Mouse (Mus musculus): ENCODE measurements around the gene Babam1. TPM values are rescaled to one million over a fixed set of nuclear protein-coding genes. Genes with fewer than 3 reads are reported as not detected.
A peak's percentile ranks its signal among the peaks of the same experiment; 100 is the strongest.
"Not testable (repeated sequence)": the region's sequence is repeated elsewhere in the genome, so short reads cannot be mapped to it uniquely, and the experiment has no call there.

Gene Babam1
- polyA plus RNA-seq, 1 experiment from 2014 or later = 97.8 TPM

DNA sequence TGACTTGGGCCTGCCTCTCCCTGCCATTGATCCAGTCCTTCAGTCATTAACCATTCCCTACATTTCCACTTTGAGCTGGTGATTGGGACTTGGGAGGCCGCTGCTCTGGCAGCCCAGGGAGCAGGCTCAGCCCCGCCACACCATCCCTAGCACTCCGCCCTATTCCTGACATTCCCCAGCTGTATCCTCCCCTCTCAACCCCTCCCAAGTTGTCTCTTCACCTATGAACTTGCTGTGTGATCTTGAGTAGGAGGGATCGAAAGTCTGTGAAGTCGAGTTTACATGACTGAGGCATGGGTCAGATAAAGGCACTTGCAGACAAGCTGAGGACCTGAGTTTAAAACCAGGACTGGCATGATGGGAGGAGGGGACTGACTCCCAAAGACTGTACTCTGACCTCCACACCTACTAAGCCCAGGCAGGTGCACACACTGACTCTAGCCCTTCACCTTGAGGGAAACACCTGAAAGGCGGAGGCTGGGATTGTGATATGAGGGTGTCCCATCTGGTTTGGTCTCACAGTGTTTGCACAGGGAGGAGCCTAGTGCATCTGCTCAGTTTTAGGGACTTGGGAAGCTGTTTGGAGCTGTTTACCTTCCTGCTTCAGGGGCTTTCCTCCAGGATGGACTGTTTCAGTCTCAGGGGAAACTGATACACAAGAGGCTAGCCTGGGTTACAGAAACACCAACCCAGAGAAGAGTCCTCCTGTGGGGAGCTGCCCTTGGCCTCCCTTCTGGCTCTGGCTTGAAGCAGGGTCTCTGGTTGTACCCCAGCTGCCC is 6.6 kb downstream of the Babam1 start:
- no peak overlapping the region for H3K4me3 ChIP-seq (replicated peaks)
- ATAC-seq = peak; percentile 67
- WGBS = 53% methylated on average over 6 of the region's 6 CpGs
- peak overlapping the region; percentile 66 for H3K27ac ChIP-seq
- H3K27me3 ChIP-seq (replicated peaks) = no peaks in the 10 kb centered on the region
- H3K4me1 ChIP-seq (replicated peaks) = peaks cover 34% of the 10 kb centered on the region
- H3K36me3 ChIP-seq = peaks cover 21% of the 10 kb centered on the region
- no peaks in the 10 kb centered on the region for H3K9me3 ChIP-seq
- no peak overlapping the region for H3K9ac ChIP-seq
- no peak overlapping the region for H3K4me2 ChIP-seq (replicated peaks)

DNA sequence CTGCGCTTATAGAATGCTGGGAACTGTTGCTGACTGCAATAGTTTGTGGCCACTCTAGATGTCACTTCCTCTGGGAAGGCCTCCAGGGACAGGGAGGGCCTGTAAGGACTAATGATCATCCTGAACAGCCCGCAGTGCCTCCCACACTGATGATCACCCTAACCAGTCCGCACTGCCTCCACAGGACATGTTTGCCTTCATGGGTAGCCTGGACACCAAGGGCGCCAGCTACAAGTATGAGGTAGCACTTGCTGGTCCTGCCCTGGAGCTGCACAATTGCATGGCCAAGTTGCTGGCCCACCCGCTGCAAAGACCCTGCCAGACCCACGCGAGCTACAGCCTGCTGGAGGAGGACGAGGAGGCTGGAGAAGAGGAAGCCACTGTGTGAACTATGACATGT is 7.3 kb downstream of the Babam1 start:
- no peak overlapping the region for H3K4me2 ChIP-seq (replicated peaks)
- ATAC-seq = no peak
- peak overlapping the region; percentile 66 for H3K27ac ChIP-seq
- peaks cover 23% of the 10 kb centered on the region for H3K36me3 ChIP-seq
- no peak overlapping the region for H3K9ac ChIP-seq
- no peaks in the 10 kb centered on the region for H3K27me3 ChIP-seq (replicated peaks)
- H3K4me3 ChIP-seq (replicated peaks) = no peak overlapping the region
- no peaks in the 10 kb centered on the region for H3K9me3 ChIP-seq
- peaks cover 34% of the 10 kb centered on the region for H3K4me1 ChIP-seq (replicated peaks)
- WGBS = 90% methylated on average over 8 of the region's 8 CpGs

DNA sequence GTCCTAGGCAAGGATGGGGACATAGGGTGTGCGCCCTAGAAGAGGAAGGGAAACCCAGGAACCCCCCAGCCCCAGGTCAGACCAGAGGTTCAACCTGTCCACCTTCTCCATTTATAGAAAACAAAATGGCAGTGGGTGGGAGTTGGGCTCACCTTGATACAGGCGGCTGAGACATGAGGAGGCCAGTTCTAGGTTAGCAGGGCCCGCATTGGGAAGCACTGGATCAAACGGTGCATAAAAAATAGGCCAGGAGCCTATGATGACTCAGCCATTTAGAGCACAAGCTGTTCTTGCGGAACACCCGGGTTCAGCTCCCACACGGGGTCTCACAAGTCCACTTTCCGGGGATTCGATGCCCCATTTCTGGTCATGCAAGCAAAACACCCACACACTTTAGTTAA is 8.3 kb downstream of the Babam1 start:
- no peak for ATAC-seq
- 85% methylated on average over 9 of the region's 9 CpGs for WGBS
- peak overlapping the region; percentile 55 for H3K4me3 ChIP-seq (replicated peaks)
- no peak overlapping the region for H3K27ac ChIP-seq
- H3K27me3 ChIP-seq (replicated peaks) = no peaks in the 10 kb centered on the region
- peak overlapping the region; percentile 80 for H3K4me2 ChIP-seq (replicated peaks)
- H3K36me3 ChIP-seq = peaks cover 19% of the 10 kb centered on the region
- no peaks in the 10 kb centered on the region for H3K9me3 ChIP-seq
- no peak overlapping the region for H3K9ac ChIP-seq
- H3K4me1 ChIP-seq (replicated peaks) = peaks cover 34% of the 10 kb centered on the region

DNA sequence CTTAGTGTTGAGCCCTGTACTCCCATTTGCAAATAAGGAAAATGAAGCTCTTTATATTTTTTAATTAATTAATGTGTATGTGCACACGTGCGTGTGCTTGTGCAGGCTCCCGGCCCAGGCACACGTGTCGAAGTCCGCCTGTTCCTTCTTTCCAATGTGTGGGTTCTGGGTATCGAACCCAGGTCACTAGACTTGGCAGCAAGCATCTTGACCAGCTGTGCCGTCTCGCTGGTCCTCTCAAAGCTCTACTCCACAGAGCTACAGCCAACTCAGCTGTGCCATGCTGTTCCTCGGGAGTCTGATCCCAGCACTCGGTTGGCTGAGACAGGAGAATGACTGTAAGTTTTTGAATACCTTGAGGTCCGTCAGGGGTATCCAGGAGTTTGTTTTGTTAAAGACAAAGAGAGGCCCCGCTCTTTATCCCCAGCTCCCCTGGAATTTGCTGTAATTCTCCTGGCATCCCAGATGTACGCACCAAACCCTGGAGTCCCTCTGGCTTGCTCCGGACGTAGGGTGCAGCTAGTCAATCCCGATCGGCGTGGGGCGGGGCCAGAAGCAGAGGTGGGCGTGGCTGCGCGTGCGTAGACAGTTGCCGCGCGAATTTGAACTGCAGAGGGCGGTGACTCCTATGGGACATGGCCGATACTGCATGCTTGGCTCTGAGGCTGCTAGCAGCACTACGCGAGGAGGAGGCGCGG is 8.9 kb downstream of the Babam1 start, which contains the start of gene Ankle1:
Gene Ankle1 (plus strand): TSS at position 610 of the 698 bp plus-strand sequence.
- peak within 1 kb of the TSS; percentile 60; the same call in 1 of the 2 replicates for H3K27ac ChIP-seq
- peaks cover 34% of the 10 kb centered on the region for H3K4me1 ChIP-seq (replicated peaks)
- WGBS = 15% methylated on average over 33 of the region's 33 CpGs
- H3K4me2 ChIP-seq (replicated peaks) = peak within 1 kb of the TSS; percentile 80
- H3K36me3 ChIP-seq = peaks cover 19% of the 10 kb centered on the region
- peak; percentile 91 for ATAC-seq
- peak within 1 kb of the TSS; percentile 55 for H3K4me3 ChIP-seq (replicated peaks)
- no peaks in the 10 kb centered on the region for H3K9me3 ChIP-seq
- no peaks in the 10 kb centered on the region for H3K27me3 ChIP-seq (replicated peaks)
- H3K9ac ChIP-seq = peak within 1 kb of the TSS; percentile 60

DNA sequence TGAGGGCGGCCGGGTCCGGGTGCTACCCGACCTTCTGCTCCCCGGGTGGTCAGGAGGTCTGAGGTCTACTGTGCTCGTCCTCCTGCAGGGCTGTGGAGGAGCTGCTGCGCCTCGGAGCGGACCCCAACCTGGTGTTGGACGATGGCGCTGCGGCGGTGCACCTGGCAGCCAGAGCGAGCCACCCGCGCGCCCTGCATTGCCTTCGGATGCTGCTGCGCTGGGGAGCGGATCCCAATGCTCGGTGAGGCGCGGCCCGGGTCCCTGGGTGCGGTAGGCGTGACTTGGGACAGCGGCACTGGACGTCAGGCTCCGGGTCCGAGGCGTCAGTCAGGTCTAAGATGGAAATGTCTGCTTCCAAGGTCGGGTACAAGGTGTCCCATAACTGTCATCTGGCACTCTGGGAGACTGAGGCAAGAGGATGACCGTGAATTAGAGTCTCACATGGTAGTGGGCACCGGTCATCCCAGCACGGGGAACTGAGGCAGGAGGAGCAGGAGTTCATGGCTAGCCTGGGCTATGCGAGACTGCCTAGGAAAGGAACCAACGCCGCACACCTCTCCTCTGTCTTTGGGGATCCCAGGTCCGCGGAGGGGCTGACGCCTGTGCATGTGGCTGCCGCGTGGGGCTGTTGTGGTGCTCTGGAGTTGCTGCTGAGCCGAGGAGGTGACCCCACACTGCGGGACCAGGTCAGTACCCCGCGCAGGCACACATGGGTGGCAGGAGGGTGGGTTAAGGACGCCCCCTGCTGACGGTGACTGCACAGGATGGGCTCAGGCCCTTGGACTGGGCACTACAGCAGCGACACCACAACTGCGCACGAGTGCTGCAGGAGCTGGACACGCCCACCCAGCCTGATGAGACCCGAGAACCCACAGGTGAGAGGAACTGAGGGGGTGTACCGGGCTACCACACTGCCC is 9.7 kb downstream of the Babam1 start:
- H3K27me3 ChIP-seq (replicated peaks) = no peaks in the 10 kb centered on the region
- H3K9me3 ChIP-seq = no peaks in the 10 kb centered on the region
- H3K27ac ChIP-seq = peak overlapping the region; percentile 60; the same call in 1 of the 2 replicates
- peak overlapping the region; percentile 60 for H3K9ac ChIP-seq
- H3K4me3 ChIP-seq (replicated peaks) = peak overlapping the region; percentile 55
- peaks cover 19% of the 10 kb centered on the region for H3K36me3 ChIP-seq
- peak overlapping the region; percentile 80 for H3K4me2 ChIP-seq (replicated peaks)
- peak; percentile 74 for ATAC-seq
- peaks cover 34% of the 10 kb centered on the region for H3K4me1 ChIP-seq (replicated peaks)
- under 1% methylated on average over 55 of the region's 55 CpGs for WGBS

DNA sequence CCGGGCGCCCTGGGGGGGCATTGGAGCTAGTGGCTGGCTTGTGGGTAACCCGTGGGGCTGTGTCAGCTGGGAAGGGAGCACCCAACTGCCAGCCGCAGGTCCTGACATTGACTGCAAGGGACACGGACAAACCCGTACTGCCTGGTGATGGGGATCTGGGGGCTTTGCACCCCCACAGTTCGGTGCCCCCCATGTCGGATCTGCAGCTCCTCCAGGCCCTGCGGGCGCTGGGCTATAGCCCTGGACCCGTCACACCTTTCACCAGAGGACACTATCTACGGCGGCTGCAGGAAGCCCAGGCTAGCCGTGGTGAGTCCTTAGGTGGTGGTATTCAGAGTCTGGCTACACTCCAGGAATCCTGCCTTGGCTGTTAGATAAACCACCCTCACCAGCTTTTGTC is 10.8 kb downstream of the Babam1 start:
- WGBS = 94% methylated on average over 14 of the region's 14 CpGs
- ATAC-seq = no peak
- H3K9me3 ChIP-seq = no peaks in the 10 kb centered on the region
- peaks cover 19% of the 10 kb centered on the region for H3K36me3 ChIP-seq
- 0 out of 2 replicates have a peak overlapping the region, but pooled peaks have one; percentile 55 for H3K4me3 ChIP-seq (replicated peaks)
- H3K9ac ChIP-seq = peak overlapping the region; percentile 60
- H3K27ac ChIP-seq = no peak overlapping the region
- H3K4me2 ChIP-seq (replicated peaks) = peak overlapping the region; percentile 80
- H3K4me1 ChIP-seq (replicated peaks) = peaks cover 34% of the 10 kb centered on the region
- no peaks in the 10 kb centered on the region for H3K27me3 ChIP-seq (replicated peaks)

DNA sequence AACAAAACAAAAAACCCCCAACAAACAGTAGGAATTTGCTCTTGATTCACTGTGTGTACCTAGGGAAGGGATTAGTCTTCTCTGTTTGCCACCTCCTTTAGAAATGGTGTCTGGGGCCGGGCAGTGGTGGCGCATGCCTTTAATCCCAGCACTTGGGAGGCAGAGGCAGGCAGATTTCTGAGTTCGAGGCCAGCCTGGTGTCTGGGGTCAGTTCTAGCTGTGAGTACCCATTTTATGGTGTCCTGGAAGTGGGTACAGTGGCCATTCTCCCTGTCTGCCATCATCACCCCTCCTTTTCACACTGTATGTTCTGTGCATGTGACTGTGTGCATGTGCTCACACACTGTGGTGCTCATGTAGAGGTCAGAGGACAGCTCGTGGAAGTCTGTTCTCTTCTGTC is 11.6 kb downstream of the Babam1 start:
- Histone ChIP-seq H3K4me3 (replicated peaks) (no peak overlapping the region), H3K9me3 (no peaks in the 10 kb centered on the region), H3K9ac (no peak overlapping the region), H3K36me3 (peaks cover 19% of the 10 kb centered on the region), H3K4me1 (replicated peaks) (peaks cover 31% of the 10 kb centered on the region), H3K4me2 (replicated peaks) (no peak overlapping the region), H3K27me3 (replicated peaks) (no peaks in the 10 kb centered on the region), H3K27ac (no peak overlapping the region)
- no peak for ATAC-seq
- 94% methylated on average over 4 of the region's 4 CpGs for WGBS

DNA sequence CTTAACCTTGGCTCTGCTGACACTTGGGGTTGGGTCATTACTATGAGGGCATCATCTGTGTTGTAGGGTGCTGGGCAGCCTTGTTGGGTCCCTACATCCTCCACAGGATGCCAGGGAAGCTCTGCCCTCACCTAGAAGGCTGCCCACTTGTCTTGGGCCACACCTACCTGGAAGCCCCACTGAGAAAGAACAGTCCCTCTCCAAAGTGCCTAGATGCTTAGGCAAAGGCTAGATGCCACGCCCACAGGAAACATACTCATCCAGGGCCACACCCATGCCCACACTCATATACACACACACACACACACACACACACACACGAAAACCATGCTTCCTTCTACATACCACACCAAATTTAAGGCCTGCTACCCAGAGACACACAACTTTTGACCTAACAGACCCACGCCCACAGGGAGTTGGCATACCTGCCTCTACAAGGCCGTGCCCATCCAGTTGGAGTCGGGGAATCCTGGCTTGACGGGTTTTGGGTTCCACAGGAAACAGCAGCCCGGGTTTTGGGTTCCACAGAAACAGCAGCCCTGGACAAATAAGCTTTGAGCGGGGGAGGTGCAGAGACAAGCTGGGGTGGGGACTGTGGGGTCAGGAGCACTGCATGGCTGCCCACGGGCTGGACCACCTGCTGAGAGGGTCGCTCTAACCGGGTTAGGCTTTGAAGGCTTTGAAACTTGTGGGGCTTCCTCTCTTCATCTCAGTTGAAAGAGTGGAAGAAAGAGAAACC is 15.0 kb downstream of the Babam1 start:
- Histone ChIP-seq H3K4me2 (replicated peaks) (no peak overlapping the region), H3K27ac (no peak overlapping the region), H3K9ac (no peak overlapping the region), H3K4me1 (replicated peaks) (peaks cover 10% of the 10 kb centered on the region), H3K27me3 (replicated peaks) (no peaks in the 10 kb centered on the region), H3K4me3 (replicated peaks) (no peak overlapping the region), H3K9me3 (no peaks in the 10 kb centered on the region), H3K36me3 (peaks cover 19% of the 10 kb centered on the region)
- 52% methylated on average over 11 of the region's 11 CpGs for WGBS
- peak; percentile 41; the same call in 1 of the 2 replicates for ATAC-seq

DNA sequence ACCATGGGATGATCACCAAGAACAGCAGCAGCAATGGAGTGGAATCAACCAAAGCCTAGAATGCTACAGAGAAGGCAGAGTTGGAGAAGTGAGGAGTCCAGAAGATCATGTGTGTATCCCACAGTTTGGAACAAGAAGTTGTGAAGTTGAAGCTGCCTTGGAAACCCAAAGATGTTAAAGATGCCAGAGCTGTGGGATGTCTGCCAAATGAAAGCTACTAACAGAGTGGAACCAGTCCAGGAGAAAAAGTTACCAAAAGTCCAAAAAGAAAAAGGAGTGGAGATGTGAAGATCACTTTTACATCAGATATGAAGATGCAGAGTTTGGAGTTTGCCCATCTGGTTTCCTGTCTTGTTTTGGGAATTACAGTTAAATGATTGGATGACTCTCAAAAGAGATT is 25.5 kb downstream of the Babam1 start:
- ATAC-seq = no peak
- Histone ChIP-seq H3K4me2 (replicated peaks) (no peak overlapping the region), H3K27me3 (replicated peaks) (no peaks in the 10 kb centered on the region), H3K9ac (no peak overlapping the region), H3K4me1 (replicated peaks) (no peaks in the 10 kb centered on the region), H3K4me3 (replicated peaks) (no peak overlapping the region), H3K36me3 (no peaks in the 10 kb centered on the region), H3K9me3 (no peaks in the 10 kb centered on the region), H3K27ac (no peak overlapping the region)

DNA sequence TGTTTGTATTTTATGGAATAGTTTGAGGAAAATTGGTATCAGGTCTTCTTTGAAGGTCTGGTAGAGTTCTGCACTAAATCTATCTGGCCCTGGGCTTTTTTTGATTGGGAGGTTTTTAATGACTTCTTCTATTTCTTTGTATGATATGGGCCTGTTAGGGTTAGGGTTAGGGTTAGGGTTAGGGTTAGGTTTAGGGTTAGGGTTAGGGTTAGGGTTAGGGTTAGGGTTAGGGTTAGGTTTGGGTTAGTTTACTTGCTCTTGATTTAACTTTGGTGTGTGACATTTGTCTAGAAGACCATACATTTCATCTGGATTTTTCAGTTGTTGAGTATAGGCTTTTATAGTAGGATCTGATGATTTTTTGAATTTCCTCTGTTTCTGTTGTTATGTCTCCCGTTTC is 36.3 kb downstream of the Babam1 start:
- WGBS = 83% methylated on average over 1 of the region's 1 CpGs

DNA sequence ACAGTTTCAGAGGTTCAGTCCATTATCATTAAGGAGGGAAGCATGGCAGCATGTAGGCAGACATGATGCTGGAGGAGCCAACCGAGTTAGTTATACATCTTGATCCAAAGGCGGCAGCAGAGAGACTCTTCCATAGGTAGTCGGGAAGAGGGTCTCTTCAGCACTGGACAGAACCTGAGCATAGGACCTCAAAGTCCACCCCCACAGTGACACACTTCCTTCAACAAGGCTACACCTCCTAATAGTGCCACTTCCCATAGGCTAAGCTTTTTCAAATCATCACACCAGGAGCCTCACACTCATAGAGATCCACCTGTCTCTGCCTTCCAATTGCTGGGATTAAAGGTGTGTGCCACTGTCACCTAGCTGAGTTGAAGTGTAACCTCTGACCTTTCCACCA is 40.4 kb downstream of the Babam1 start:
- Histone ChIP-seq H3K9me3 (no peaks in the 10 kb centered on the region), H3K4me2 (replicated peaks) (no peak overlapping the region), H3K4me3 (replicated peaks) (no peak overlapping the region), H3K36me3 (no peaks in the 10 kb centered on the region), H3K27ac (no peak overlapping the region), H3K9ac (no peak overlapping the region), H3K27me3 (replicated peaks) (no peaks in the 10 kb centered on the region), H3K4me1 (replicated peaks) (no peaks in the 10 kb centered on the region)
- 49% methylated on average over 3 of the region's 3 CpGs for WGBS
- no peak for ATAC-seq

More for the DNA sequence above, 36.3 kb downstream of the Babam1 start:
- not testable (repeated sequence) for H3K4me2 ChIP-seq (replicated peaks); H3K9ac ChIP-seq; H3K4me3 ChIP-seq (replicated peaks); H3K27me3 ChIP-seq (replicated peaks); H3K4me1 ChIP-seq (replicated peaks); H3K27ac ChIP-seq; H3K36me3 ChIP-seq; ATAC-seq; H3K9me3 ChIP-seq

Measured in intestine, embryonic 15.5 days (tissue).